Mouse (Mus musculus) liver, embryonic 11.5 days (tissue): ENCODE results near the gene Tmem45a2. TPM values are rescaled to one million over a fixed set of nuclear protein-coding genes. Genes with fewer than 3 reads are reported as not detected.
"Not testable (repeated sequence)": the region's sequence is repeated elsewhere in the genome, so short reads cannot be mapped to it uniquely, and the experiment has no call there.

ENCODE experiments used
- ATAC-seq: fragments of 200-750 bp; cut with Nextera tagmentation; replicated peaks from 2 replicates; pipeline ENCODE4 v1.8.0; 2017; ENCODE audit warnings: moderate number of reproducible peaks, mild to moderate bottlenecking, moderate TSS enrichment, moderate library complexity; ENCODE audit not compliant: low FRiP score
- DNase-seq: peaks from one replicate; pipeline ENCODE4 v3.0.0-alpha.2; 2017; ENCODE audit warnings: low spot score
- H3K27ac ChIP-seq: fragments of 300-500 bp; sonication (generic); 2 replicates; pipeline ENCODE4 v1.5.1; 2014; ENCODE audit warnings: mild to moderate bottlenecking, low read depth, low read length, control low read depth
- H3K27me3 ChIP-seq: fragments of 300-500 bp; sonication (generic); replicated peaks from 2 replicates; pipeline ENCODE4 v1.6.1; 2014; ENCODE audit warnings: low read length, mixed read lengths; ENCODE audit not compliant: control insufficient read depth, insufficient read depth
- H3K36me3 ChIP-seq: fragments of 300-500 bp; sonication (generic); 2 replicates; pipeline ENCODE4 v1.6.1; 2014; ENCODE audit warnings: mild to moderate bottlenecking, low read length, moderate library complexity, mixed read lengths; ENCODE audit not compliant: control insufficient read depth, insufficient read depth
- H3K4me1 ChIP-seq: fragments of 300-500 bp; sonication (generic); replicated peaks from 2 replicates; pipeline ENCODE4 v1.6.1; 2014; ENCODE audit warnings: low read length, mixed read lengths; ENCODE audit not compliant: control insufficient read depth, insufficient read depth
- H3K4me2 ChIP-seq: fragments of 300-500 bp; sonication (generic); 2 replicates; pipeline ENCODE4 v1.6.1; 2014; ENCODE audit warnings: mild to moderate bottlenecking, control low read depth, moderate library complexity
- H3K4me3 ChIP-seq: fragments of 300-500 bp; sonication (generic); 2 replicates; pipeline ENCODE4 v1.5.1; 2014; ENCODE audit warnings: low read depth, low read length, control low read depth
- H3K9ac ChIP-seq: fragments of 300-500 bp; sonication (generic); 2 replicates; pipeline ENCODE4 v1.6.1; 2014; ENCODE audit warnings: low read depth, low read length, control low read depth
- H3K9me3 ChIP-seq: fragments of 300-500 bp; sonication (generic); 2 replicates; pipeline ENCODE4 v1.6.1; 2016; ENCODE audit warnings: low read length, inconsistent platforms, mixed read lengths; ENCODE audit not compliant: control insufficient read depth
- WGBS: fragments of 180-500 bp; shearing (Covaris S2); extraction: QIAGEN DNeasy Blood & Tissue Kit; methylation state at CpG from one replicate; pipeline ENCODE4 v1.1.7; 2014; 5-methylcytosine and 5-hydroxymethylcytosine counted together
- polyA plus RNA-seq: library from polyadenylated mRNA; unstranded; fragments of >200 nt; fragmentation: Nextera tagmentation; extraction: Ambion mirVana; gene quantifications from 2 replicates; pipeline ENCODE4 v1.2.1, GENCODE M21; 2014

Gene Tmem45a2
- polyA plus RNA-seq, 1 experiment from 2014 or later = not detected

- ATAC-seq = no peak
- no peaks in the 10 kb centered on the region for H3K27me3 ChIP-seq
- H3K27ac ChIP-seq = no peak overlapping the region
- H3K36me3 ChIP-seq = no peaks in the 10 kb centered on the region
- 44% methylated on average over 4 of the region's 4 CpGs for WGBS
- H3K9ac ChIP-seq = no peak overlapping the region
- DNase-seq = no peak
- no peaks in the 10 kb centered on the region for H3K9me3 ChIP-seq
- H3K4me3 ChIP-seq = no peak overlapping the region
- H3K4me2 ChIP-seq = no peak overlapping the region
- H3K4me1 ChIP-seq = no peaks in the 10 kb centered on the region
Observed at GRCm38 (mm10) chr16:57092460-57092859, 21.3 kb upstream of the Tmem45a2 start.

- ATAC-seq (no peak), DNase-seq (no peak)
- Histone ChIP-seq H3K9me3 (no peaks in the 10 kb centered on the region), H3K9ac (no peak overlapping the region), H3K4me3 (no peak overlapping the region), H3K36me3 (no peaks in the 10 kb centered on the region), H3K27ac (no peak overlapping the region), H3K4me2 (no peak overlapping the region), H3K27me3 (no peaks in the 10 kb centered on the region), H3K4me1 (no peaks in the 10 kb centered on the region)
- WGBS = 64% methylated on average over 4 of the region's 4 CpGs
Observed at GRCm38 (mm10) chr16:57079577-57079976, 8.4 kb upstream of the Tmem45a2 start.

DNA sequence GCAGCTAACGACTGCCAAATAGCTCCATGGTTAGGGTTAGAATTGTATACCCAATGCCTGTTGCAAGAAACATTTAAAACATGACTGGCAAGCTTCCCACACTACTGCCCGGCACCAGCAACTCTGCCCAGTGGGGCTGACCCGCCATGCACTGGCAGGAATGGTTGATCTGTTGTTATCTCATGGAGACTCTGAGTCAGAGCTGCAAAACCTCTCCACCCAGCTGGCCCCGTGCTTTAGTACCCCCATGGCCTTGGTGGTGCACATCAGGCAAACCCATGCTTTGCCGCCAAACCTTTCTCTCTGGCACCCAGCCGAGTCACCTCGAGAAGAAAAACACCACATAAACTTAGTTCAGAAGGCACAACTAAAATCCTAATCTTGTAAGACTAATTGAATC is 4.8 kb upstream of the Tmem45a2 start:
- Histone ChIP-seq H3K9me3 (no peaks in the 10 kb centered on the region), H3K4me1 (no peaks in the 10 kb centered on the region), H3K9ac (no peak overlapping the region), H3K27ac (no peak overlapping the region), H3K27me3 (no peaks in the 10 kb centered on the region), H3K4me3 (no peak overlapping the region), H3K4me2 (no peak overlapping the region), H3K36me3 (no peaks in the 10 kb centered on the region)
- no peak for DNase-seq
- ATAC-seq = no peak
- WGBS = 68% methylated on average over 7 of the region's 7 CpGs

- H3K9me3 ChIP-seq = no peaks in the 10 kb centered on the region
- DNase-seq (no peak), ATAC-seq (no peak)
- H3K9ac ChIP-seq = no peak overlapping the region
- no peak overlapping the region for H3K4me3 ChIP-seq
- no peak overlapping the region for H3K27ac ChIP-seq
- H3K4me1 ChIP-seq = no peaks in the 10 kb centered on the region
- H3K36me3 ChIP-seq = no peaks in the 10 kb centered on the region
- no peaks in the 10 kb centered on the region for H3K27me3 ChIP-seq
- 87% methylated on average over 3 of the region's 3 CpGs for WGBS
- H3K4me2 ChIP-seq = no peak overlapping the region
Observed at GRCm38 (mm10) chr16:57062045-57062444, 9.1 kb downstream of the Tmem45a2 start.

DNA sequence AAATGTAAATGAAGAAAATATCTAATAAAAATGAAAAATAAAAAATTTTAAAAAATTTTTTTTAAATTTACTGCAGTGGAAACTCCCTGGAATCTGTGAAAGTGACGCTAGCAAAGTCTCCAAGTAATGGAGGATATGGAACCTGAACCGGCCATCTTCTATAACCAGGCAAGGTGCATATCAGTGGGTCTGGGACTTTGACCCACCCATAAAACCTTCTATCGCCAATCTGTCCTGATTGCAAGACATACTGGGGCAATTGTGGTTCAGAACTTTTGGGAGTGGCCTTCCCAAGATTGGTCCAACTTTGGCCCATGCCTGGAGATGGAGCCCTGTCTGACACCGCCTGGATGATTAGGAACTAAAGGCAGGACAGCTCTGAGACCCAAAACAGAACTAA is 14.2 kb downstream of the Tmem45a2 start:
- Histone ChIP-seq H3K36me3 (no peaks in the 10 kb centered on the region), H3K4me1 (no peaks in the 10 kb centered on the region), H3K9me3 (no peaks in the 10 kb centered on the region), H3K4me3 (no peak overlapping the region), H3K27me3 (no peaks in the 10 kb centered on the region), H3K9ac (no peak overlapping the region), H3K4me2 (no peak overlapping the region), H3K27ac (no peak overlapping the region)
- DNase-seq = no peak
- ATAC-seq = no peak
- WGBS = 80% methylated on average over 4 of the region's 4 CpGs

- Histone ChIP-seq H3K36me3 (no peaks in the 10 kb centered on the region), H3K27me3 (no peaks in the 10 kb centered on the region), H3K4me2 (no peak overlapping the region), H3K9ac (no peak overlapping the region), H3K4me3 (no peak overlapping the region), H3K9me3 (no peaks in the 10 kb centered on the region), H3K4me1 (no peaks in the 10 kb centered on the region), H3K27ac (no peak overlapping the region)
- 85% methylated on average over 3 of the region's 3 CpGs for WGBS
- no peak for ATAC-seq
- no peak for DNase-seq
Observed at GRCm38 (mm10) chr16:57049974-57050373, 21.2 kb downstream of the Tmem45a2 start.

GRCm38 (mm10) chr16:57038600-57038999 is 32.6 kb downstream of the Tmem45a2 start:
- ATAC-seq = no peak
- no peak overlapping the region for H3K27ac ChIP-seq
- no peaks in the 10 kb centered on the region for H3K4me1 ChIP-seq
- no peaks in the 10 kb centered on the region for H3K9me3 ChIP-seq
- H3K4me3 ChIP-seq = no peak overlapping the region
- H3K27me3 ChIP-seq = no peaks in the 10 kb centered on the region
- H3K4me2 ChIP-seq = no peak overlapping the region
- no peak overlapping the region for H3K9ac ChIP-seq
- 64% methylated on average over 5 of the region's 5 CpGs for WGBS
- DNase-seq = no peak
- no peaks in the 10 kb centered on the region for H3K36me3 ChIP-seq

GRCm38 (mm10) chr16:57030150-57030885 is 40.9 kb downstream of the Tmem45a2 start:
- WGBS = 74% methylated on average over 7 of the region's 7 CpGs
- no peaks in the 10 kb centered on the region for H3K4me1 ChIP-seq
- no peak overlapping the region for H3K4me2 ChIP-seq
- no peaks in the 10 kb centered on the region for H3K9me3 ChIP-seq
- H3K9ac ChIP-seq = no peak overlapping the region
- H3K27ac ChIP-seq = no peak overlapping the region
- H3K4me3 ChIP-seq = no peak overlapping the region
- no peaks in the 10 kb centered on the region for H3K36me3 ChIP-seq
- DNase-seq = no peak
- H3K27me3 ChIP-seq = no peaks in the 10 kb centered on the region
- no peak for ATAC-seq

- DNase-seq = not testable (repeated sequence)
Observed at GRCm38 (mm10) chr16:56998283-56998682, 72.9 kb downstream of the Tmem45a2 start.

More at GRCm38 (mm10) chr16:56998283-56998682, 72.9 kb downstream of the Tmem45a2 start:
- not testable (repeated sequence) for H3K9ac ChIP-seq, H3K36me3 ChIP-seq, H3K27ac ChIP-seq, H3K4me2 ChIP-seq, H3K4me1 ChIP-seq, H3K27me3 ChIP-seq, H3K4me3 ChIP-seq, ATAC-seq, H3K9me3 ChIP-seq
- 80% methylated on average over 9 of the region's 9 CpGs for WGBS
